Mouse (Mus musculus): ENCODE measurements around the gene Cdca4.

GRCm38 (mm10) chr12:112813370-112813769 lies 15.9 kb downstream of the Cdca4 start:
- TF ChIP-seq CTCF (IDR thresholded peaks at IDR 0.05; ENCODE audit: low read depth) (no peak), EP300 (IDR thresholded peaks at IDR 0.05; ENCODE audit: low read depth) (no peak)

All from liver, postnatal 0 days (tissue).